Mouse (Mus musculus) embryonic fibroblast, embryonic 13.5 days (primary cell): ENCODE measurements around the gene Itfg1.

ENCODE experiments used
- CTCF ChIP-seq: IDR thresholded peaks from 2 replicates; pipeline ENCODE4 v1.5.1; 2011; ENCODE audit warnings: mild to moderate bottlenecking, control low read depth, low read length, moderate library complexity, borderline replicate concordance; ENCODE audit not compliant: insufficient read depth
- POLR2A ChIP-seq: IDR thresholded peaks from 2 replicates; pipeline ENCODE4 v1.6.1; 2011; ENCODE audit warnings: low read depth, mild to moderate bottlenecking, control low read depth, low read length, moderate library complexity

- no peak for TF ChIP-seq POLR2A
- TF ChIP-seq CTCF, result no peak
These were observed 38.9 kb upstream of the Itfg1 start for GRCm38 (mm10) chr8:85879624-85880023.
